Mouse (Mus musculus): Measurements from ENCODE around the gene Zscan22. TPM values are rescaled to one million over a fixed set of nuclear protein-coding genes. Genes with fewer than 3 reads are reported as not detected.

The Zscan22 gene
- polyA plus RNA-seq, 1 experiment from 2014 or later, result 15.6 TPM

Other genes starting within 250 kb of the Zscan22 start
- gene Vmn2r55, start 212.8 kb upstream of the Zscan22 start, polyA plus RNA-seq (2016; fragmentation: Nextera tagmentation; extraction: Ambion mirVana), result not detected in 2 replicates
- gene Vmn2r56, start 162.8 kb upstream of the Zscan22 start, polyA plus RNA-seq (2016; fragmentation: Nextera tagmentation; extraction: Ambion mirVana), result not detected in 2 replicates
- gene Zscan18, start 94.2 kb upstream of the Zscan22 start, polyA plus RNA-seq (2016; fragmentation: Nextera tagmentation; extraction: Ambion mirVana), result 17.4 and 17.8 TPM in 2 replicates
- 19.7 TPM in 2 replicates for gene Zfp329, start 79.0 kb upstream of the Zscan22 start, polyA plus RNA-seq (2016; fragmentation: Nextera tagmentation; extraction: Ambion mirVana)
- 34.9 and 37.4 TPM in 2 replicates for gene Zfp110, start 63.1 kb upstream of the Zscan22 start, polyA plus RNA-seq (2016; fragmentation: Nextera tagmentation; extraction: Ambion mirVana)
- 7.1 and 8.0 TPM in 2 replicates for gene Zfp128, start 16.6 kb upstream of the Zscan22 start, polyA plus RNA-seq (2016; fragmentation: Nextera tagmentation; extraction: Ambion mirVana)
- gene Rps5, start 24.5 kb downstream of the Zscan22 start, polyA plus RNA-seq (2016; fragmentation: Nextera tagmentation; extraction: Ambion mirVana), result 884 and 916 TPM in 2 replicates
- 0.70 and 0.83 TPM in 2 replicates for gene Rnf225, start 29.6 kb downstream of the Zscan22 start, polyA plus RNA-seq (2016; fragmentation: Nextera tagmentation; extraction: Ambion mirVana)
- 10.9 and 13.3 TPM in 2 replicates for gene Zfp324, start 68.0 kb downstream of the Zscan22 start, polyA plus RNA-seq (2016; fragmentation: Nextera tagmentation; extraction: Ambion mirVana)
- 11.4 and 13.5 TPM in 2 replicates for gene Zfp446, start 80.0 kb downstream of the Zscan22 start, polyA plus RNA-seq (2016; fragmentation: Nextera tagmentation; extraction: Ambion mirVana)
- gene Slc27a5, start 100.4 kb downstream of the Zscan22 start, polyA plus RNA-seq (2016; fragmentation: Nextera tagmentation; extraction: Ambion mirVana), result 0.12 TPM in 1 of 2 replicates, not detected in the other
- 496 and 531 TPM in 2 replicates for gene Trim28, start 101.3 kb downstream of the Zscan22 start, polyA plus RNA-seq (2016; fragmentation: Nextera tagmentation; extraction: Ambion mirVana)
- gene Zbtb45, start 112.2 kb downstream of the Zscan22 start, polyA plus RNA-seq (2016; fragmentation: Nextera tagmentation; extraction: Ambion mirVana), result 28.7 and 29.9 TPM in 2 replicates
- gene Chmp2a, start 137.0 kb downstream of the Zscan22 start, polyA plus RNA-seq (2016; fragmentation: Nextera tagmentation; extraction: Ambion mirVana), result 102 and 104 TPM in 2 replicates
- 160 and 165 TPM in 2 replicates for gene Ube2m, start 140.5 kb downstream of the Zscan22 start, polyA plus RNA-seq (2016; fragmentation: Nextera tagmentation; extraction: Ambion mirVana)
- 3.8 and 3.9 TPM in 2 replicates for gene Mzf1, start 156.9 kb downstream of the Zscan22 start, polyA plus RNA-seq (2016; fragmentation: Nextera tagmentation; extraction: Ambion mirVana)
- gene Vmn1r85, start 197.4 kb downstream of the Zscan22 start, polyA plus RNA-seq (2016; fragmentation: Nextera tagmentation; extraction: Ambion mirVana), result not detected in 2 replicates
- not detected in 2 replicates for gene Vmn1r86, start 222.1 kb downstream of the Zscan22 start, polyA plus RNA-seq (2016; fragmentation: Nextera tagmentation; extraction: Ambion mirVana)
- not detected in 2 replicates for gene Vmn1r87, start 242.3 kb downstream of the Zscan22 start, polyA plus RNA-seq (2016; fragmentation: Nextera tagmentation; extraction: Ambion mirVana)